Mouse (Mus musculus) kidney, adult 2 months (tissue): ENCODE results near the gene Pet117. TPM values are rescaled to one million over a fixed set of nuclear protein-coding genes. Genes with fewer than 3 reads are reported as not detected.

Experiments
- DNase-seq: peaks from one replicate; pipeline ENCODE4 v3.0.0; 2021
- H3K27ac ChIP-seq: fragments of 200-500 bp; 2 replicates; pipeline ENCODE4 v1.5.1; 2012; ENCODE audit warnings: low read depth, low read length, control low read depth, inconsistent platforms; ENCODE audit not compliant: insufficient read depth
- H3K27me3 ChIP-seq: fragments of 200-500 bp; replicated peaks from 2 replicates; pipeline ENCODE4 v1.6.1; 2012; ENCODE audit warnings: mild to moderate bottlenecking, moderate library complexity, low read length, inconsistent platforms; ENCODE audit not compliant: control insufficient read depth, insufficient read depth
- H3K36me3 ChIP-seq: fragments of 200-500 bp; 2 replicates; pipeline ENCODE4 v1.6.1; 2012; ENCODE audit warnings: mild to moderate bottlenecking, moderate library complexity, low read length, inconsistent platforms; ENCODE audit not compliant: control insufficient read depth, insufficient read depth
- H3K4me1 ChIP-seq: fragments of 200-500 bp; 2 replicates; pipeline ENCODE4 v1.6.1; 2011; ENCODE audit warnings: low read length; ENCODE audit not compliant: control insufficient read depth, insufficient read depth
- H3K4me3 ChIP-seq: fragments of 200-500 bp; 2 replicates; pipeline ENCODE4 v1.5.1; 2011; ENCODE audit warnings: mild to moderate bottlenecking, low read depth, low read length, control low read depth; ENCODE audit not compliant: insufficient read depth
- CTCF ChIP-seq: fragments of 200-500 bp; conservative IDR thresholded peaks from 2 replicates; pipeline ENCODE4 v1.5.1; 2011; ENCODE audit warnings: low read depth, mild to moderate bottlenecking, control low read depth, low read length, moderate library complexity, mixed read lengths; ENCODE audit not compliant: insufficient read depth, insufficient read length
- POLR2A ChIP-seq: fragments of 200-500 bp; IDR thresholded peaks from one replicate; pipeline ENCODE4 v1.6.1; 2011; ENCODE audit warnings: low read depth, low read length, control low read depth
- WGBS: fragments of 180-500 bp; shearing (Covaris S2); methylation state at CpG from one replicate; pipeline ENCODE4 v1.1.7; 2018; 5-methylcytosine and 5-hydroxymethylcytosine counted together
- polyA plus RNA-seq: library from polyadenylated mRNA; depleted of rRNA; stranded (reverse); fragments of >200 nt; gene quantifications from 2 replicates; pipeline ENCODE4 v1.2.3, GENCODE M21; 2012

Pet117 gene
- polyA plus RNA-seq, 1 experiment = not detected

DNA sequence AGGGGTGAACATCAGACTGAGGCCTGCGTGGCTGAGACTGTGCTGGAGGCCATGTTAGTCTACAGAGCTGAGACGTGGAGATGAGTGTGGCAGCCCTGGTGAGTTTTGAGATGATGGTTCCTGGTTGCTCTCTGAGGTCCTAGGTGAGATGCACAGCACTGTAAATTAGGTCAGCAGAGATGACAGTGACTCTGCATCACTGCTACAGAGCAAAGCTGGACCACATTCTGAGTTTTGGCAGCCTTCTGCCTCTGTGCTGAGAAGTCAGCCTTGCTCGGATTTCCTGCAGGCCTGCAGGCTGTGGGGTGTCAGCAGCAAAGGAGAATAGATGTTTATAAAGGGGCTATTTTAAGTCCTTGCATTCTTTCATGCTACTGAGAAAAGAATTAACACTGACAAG is 12.5 kb downstream of the Pet117 start:
- TF ChIP-seq CTCF = no peak
- TF ChIP-seq POLR2A = no peak
- WGBS = 74% methylated on average over 3 of the region's 3 CpGs
- DNase-seq = no peak
- H3K4me1 ChIP-seq = no peaks in the 10 kb centered on the region
- H3K27ac ChIP-seq = no peak overlapping the region
- H3K4me3 ChIP-seq = no peak overlapping the region
- H3K27me3 ChIP-seq = no peaks in the 10 kb centered on the region
- no peaks in the 10 kb centered on the region; the same call in none of the 2 replicates for H3K36me3 ChIP-seq

- no peak for DNase-seq
- no peaks in the 10 kb centered on the region; the same call in none of the 2 replicates for H3K36me3 ChIP-seq
- H3K4me1 ChIP-seq = no peaks in the 10 kb centered on the region
- H3K27me3 ChIP-seq = no peaks in the 10 kb centered on the region
- 88% methylated on average over 4 of the region's 4 CpGs for WGBS
- TF ChIP-seq CTCF = no peak
- no peak overlapping the region for H3K27ac ChIP-seq
- H3K4me3 ChIP-seq = no peak overlapping the region
Measured at GRCm38 (mm10) chr2:144381741-144382140, 12.9 kb downstream of the Pet117 start.

DNA sequence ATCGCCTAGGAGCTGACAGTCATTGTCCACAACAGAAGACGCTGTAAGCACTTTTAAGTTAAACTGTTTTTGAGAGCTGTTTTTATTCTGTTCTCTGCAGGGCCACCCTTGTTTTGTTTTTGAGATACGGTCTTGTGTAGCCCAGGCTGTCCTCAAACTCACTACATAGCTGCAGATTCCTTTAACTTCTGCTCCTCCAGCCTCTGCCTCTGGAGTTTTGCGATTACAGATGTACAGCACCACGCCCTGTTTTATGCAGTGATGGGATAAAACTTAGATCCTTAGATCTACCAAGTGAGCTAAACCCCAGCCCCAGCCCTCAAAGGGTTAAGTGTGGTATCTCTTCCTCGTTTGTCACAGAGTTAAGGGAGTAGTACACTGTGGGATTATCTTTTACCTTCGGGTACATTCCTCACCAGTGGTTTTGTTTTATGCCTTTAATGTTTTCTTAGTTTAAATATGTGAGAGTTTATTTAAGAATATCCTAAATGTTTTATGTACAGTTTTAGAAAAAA is 13.9 kb downstream of the Pet117 start:
- Histone ChIP-seq H3K27ac (no peak overlapping the region), H3K4me1 (no peaks in the 10 kb centered on the region)
- TF ChIP-seq POLR2A = no peak
- TF ChIP-seq CTCF = no peak

GRCm38 (mm10) chr2:144386296-144386695 is 17.5 kb downstream of the Pet117 start:
- peaks cover 5% of the 10 kb centered on the region for H3K36me3 ChIP-seq
- H3K4me3 ChIP-seq = no peak overlapping the region
- no peak overlapping the region for H3K27ac ChIP-seq
- WGBS = 78% methylated on average over 2 of the region's 2 CpGs
- peaks cover 2% of the 10 kb centered on the region; the same call in 1 of the 2 replicates for H3K4me1 ChIP-seq
- TF ChIP-seq CTCF (no peak), POLR2A (no peak)
- H3K27me3 ChIP-seq = no peaks in the 10 kb centered on the region
- no peak for DNase-seq

More for the DNA sequence above, 13.9 kb downstream of the Pet117 start:
- Histone ChIP-seq H3K36me3 (no peaks in the 10 kb centered on the region; the same call in none of the 2 replicates), H3K27me3 (no peaks in the 10 kb centered on the region), H3K4me3 (no peak overlapping the region)
- no peak for DNase-seq
- WGBS = 77% methylated on average over 7 of the region's 7 CpGs

DNA sequence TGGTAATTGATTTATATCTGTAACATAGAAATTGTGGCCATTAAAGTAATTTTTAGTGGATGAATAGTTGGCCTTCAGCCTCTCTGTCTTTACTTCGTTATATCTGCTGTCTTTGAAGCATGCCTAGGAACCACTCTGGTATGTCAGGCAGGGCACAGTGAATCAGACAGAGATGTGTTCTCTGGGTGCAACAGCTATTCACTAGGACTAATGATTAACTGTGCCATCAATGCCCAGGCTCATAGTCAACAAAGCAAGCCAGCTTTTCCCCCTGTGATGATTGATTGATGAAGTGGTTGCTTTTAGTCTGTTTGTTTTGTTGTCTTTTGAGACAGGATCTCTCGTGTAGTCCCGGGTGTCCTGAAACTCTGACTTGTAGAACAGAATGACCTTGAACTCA is 19.6 kb downstream of the Pet117 start:
- TF ChIP-seq CTCF = no peak
- no peak for TF ChIP-seq POLR2A
- H3K36me3 ChIP-seq = peaks cover 5% of the 10 kb centered on the region
- no peak overlapping the region for H3K27ac ChIP-seq
- DNase-seq = peak; percentile 63
- H3K27me3 ChIP-seq = no peaks in the 10 kb centered on the region
- H3K4me3 ChIP-seq = no peak overlapping the region
- 34% methylated on average over 3 of the region's 3 CpGs for WGBS
- peaks cover 2% of the 10 kb centered on the region; the same call in 1 of the 2 replicates for H3K4me1 ChIP-seq

GRCm38 (mm10) chr2:144399531-144399930 is 30.7 kb downstream of the Pet117 start:
- DNase-seq = no peak
- Histone ChIP-seq H3K36me3 (peaks cover 9% of the 10 kb centered on the region), H3K27ac (no peak overlapping the region), H3K4me1 (no peaks in the 10 kb centered on the region), H3K27me3 (no peaks in the 10 kb centered on the region), H3K4me3 (no peak overlapping the region)
- WGBS = 86% methylated on average over 4 of the region's 4 CpGs
- no peak for TF ChIP-seq CTCF
- no peak for TF ChIP-seq POLR2A

- Histone ChIP-seq H3K4me3 (no peak overlapping the region), H3K4me1 (no peaks in the 10 kb centered on the region), H3K27ac (no peak overlapping the region), H3K36me3 (peaks cover 9% of the 10 kb centered on the region), H3K27me3 (no peaks in the 10 kb centered on the region)
- TF ChIP-seq CTCF (no peak), POLR2A (no peak)
- WGBS = 82% methylated on average over 6 of the region's 6 CpGs
- no peak for DNase-seq
Measured at GRCm38 (mm10) chr2:144400659-144401058, 31.9 kb downstream of the Pet117 start.
